Mouse (Mus musculus): ENCODE measurements around the gene Pak7.

- TF ChIP-seq POLR2A (IDR thresholded peaks at IDR 0.05; ENCODE audit: low read depth, low read length), result no peak
- TF ChIP-seq CTCF (IDR thresholded peaks at IDR 0.05; ENCODE audit: borderline replicate concordance, insufficient read depth, low read length), result no peak
These were observed 36.2 kb downstream of the Pak7 start for GRCm38 (mm10) chr2:136351393-136352096.
